Mouse (Mus musculus) hematopoietic stem cell, adult 5-6 weeks (primary cell): ENCODE data around the gene Prdm5. TPM values are rescaled to one million over a fixed set of nuclear protein-coding genes. Genes with fewer than 3 reads are reported as not detected.

Experiments used
- total RNA-seq: library from RNA; stranded (forward); fragments of 172-1452, 232-1000 nt; gene quantifications from 2 replicates; pipeline ENCODE4 v1.2.3, GENCODE M21; 2017

Prdm5 gene
- total RNA-seq, 1 experiment from 2014 or later = 36.9 TPM

Other genes with a start within 250 kb of the Prdm5 start
- 0.35 and 1.1 TPM in 2 replicates for gene Ndnf, start 107.4 kb upstream of the Prdm5 start, total RNA-seq
- not detected in 2 replicates for gene 4930544G11Rik, start 173.6 kb downstream of the Prdm5 start, total RNA-seq